Mouse (Mus musculus) hindbrain, embryonic 11.5 days (tissue): ENCODE data around the gene Samd4b. TPM values are rescaled to one million over a fixed set of nuclear protein-coding genes. Genes with fewer than 3 reads are reported as not detected.

Source experiments
- ATAC-seq: fragments of 200-750 bp; cut with Nextera tagmentation; 2 replicates; pipeline ENCODE4 v1.8.0; 2017; ENCODE audit warnings: mild to moderate bottlenecking, moderate TSS enrichment, moderate library complexity; ENCODE audit not compliant: low FRiP score
- DNase-seq: peaks from one replicate; pipeline ENCODE4 v3.0.0-alpha.2; 2015; ENCODE audit warnings: low spot score
- H3K27ac ChIP-seq: fragments of 300-500 bp; sonication (generic); 2 replicates; pipeline ENCODE4 v1.5.1; 2014; ENCODE audit warnings: mild to moderate bottlenecking, low read depth, low read length
- H3K27me3 ChIP-seq: fragments of 300-500 bp; sonication (generic); 2 replicates; pipeline ENCODE4 v1.6.1; 2014; ENCODE audit warnings: mild to moderate bottlenecking, low read length, moderate library complexity, mixed read lengths; ENCODE audit not compliant: control insufficient read depth, insufficient read depth
- H3K36me3 ChIP-seq: fragments of 300-500 bp; sonication (generic); 2 replicates; pipeline ENCODE4 v1.6.1; 2014; ENCODE audit warnings: mild to moderate bottlenecking, low read length, moderate library complexity, mixed read lengths; ENCODE audit not compliant: control insufficient read depth, insufficient read depth
- H3K4me1 ChIP-seq: fragments of 300-500 bp; sonication (generic); replicated peaks from 2 replicates; pipeline ENCODE4 v1.6.1; 2014; ENCODE audit warnings: low read length, mixed read lengths; ENCODE audit not compliant: control insufficient read depth, insufficient read depth
- H3K4me2 ChIP-seq: fragments of 300-500 bp; sonication (generic); replicated peaks from 2 replicates; pipeline ENCODE4 v1.6.1; 2014; ENCODE audit warnings: mild to moderate bottlenecking, low read depth, low read length
- H3K4me3 ChIP-seq: fragments of 300-500 bp; sonication (generic); 2 replicates; pipeline ENCODE4 v1.5.1; 2014; ENCODE audit warnings: low read depth, low read length
- H3K9ac ChIP-seq: fragments of 300-500 bp; sonication (generic); 2 replicates; pipeline ENCODE4 v1.6.1; 2014; ENCODE audit warnings: low read depth, low read length
- H3K9me3 ChIP-seq: fragments of 300-500 bp; sonication (generic); 2 replicates; pipeline ENCODE4 v1.6.1; 2016; ENCODE audit warnings: low read length; ENCODE audit not compliant: control insufficient read depth
- WGBS: fragments of 180-500 bp; shearing (Covaris S2); extraction: QIAGEN DNeasy Blood & Tissue Kit; methylation state at CpG from one replicate; pipeline ENCODE4 v1.1.7; 2014; 5-methylcytosine and 5-hydroxymethylcytosine counted together
- polyA plus RNA-seq: library from polyadenylated mRNA; unstranded; fragments of >200 nt; fragmentation: Nextera tagmentation; extraction: Ambion mirVana; gene quantifications from 2 replicates; pipeline ENCODE4 v1.2.1, GENCODE M21; 2014

Gene Samd4b
- polyA plus RNA-seq, result 25.3 and 27.4 TPM in 2 replicates

GRCm38 (mm10) chr7:28597642-28598446, at the start of gene Samd4b, which contains the start of gene Pak4:
Gene Samd4b (minus strand): TSS chr7:28598144.
Gene Pak4 (minus strand): TSS chr7:28598185.
- Histone ChIP-seq H3K36me3 (no peaks in the 10 kb centered on the region), H3K4me1 (peaks cover 12% of the 10 kb centered on the region), H3K4me2 (peak within 1 kb of the TSS; percentile 77), H3K9ac (peak within 1 kb of the TSS; percentile 74), H3K4me3 (peak within 1 kb of the TSS; percentile 72), H3K9me3 (no peaks in the 10 kb centered on the region), H3K27me3 (no peaks in the 10 kb centered on the region), H3K27ac (peak within 1 kb of the TSS; percentile 82)
- peak; percentile 94 for ATAC-seq
- DNase-seq, result peak; percentile 99
- under 1% methylated on average over 62 of the region's 66 CpGs for WGBS

- ATAC-seq, result no peak
- Histone ChIP-seq H3K4me3 (no peak overlapping the region), H3K4me1 (no peaks in the 10 kb centered on the region), H3K9me3 (no peaks in the 10 kb centered on the region), H3K27ac (no peak overlapping the region), H3K27me3 (no peaks in the 10 kb centered on the region), H3K9ac (no peak overlapping the region), H3K4me2 (no peak overlapping the region), H3K36me3 (no peaks in the 10 kb centered on the region)
- WGBS, result 58% methylated on average over 7 of the region's 7 CpGs
- DNase-seq, result no peak
Measured at GRCm38 (mm10) chr7:28647016-28647415, 49.1 kb upstream of the Samd4b start.

- no peak overlapping the region for H3K9ac ChIP-seq
- ATAC-seq, result no peak
- H3K27ac ChIP-seq, result no peak overlapping the region
- no peaks in the 10 kb centered on the region for H3K4me1 ChIP-seq
- 92% methylated on average over 2 of the region's 2 CpGs for WGBS
- H3K4me2 ChIP-seq, result no peak overlapping the region
- no peak for DNase-seq
- no peaks in the 10 kb centered on the region for H3K27me3 ChIP-seq
- no peak overlapping the region for H3K4me3 ChIP-seq
- H3K9me3 ChIP-seq, result no peaks in the 10 kb centered on the region
- H3K36me3 ChIP-seq, result no peaks in the 10 kb centered on the region
Measured at GRCm38 (mm10) chr7:28645947-28646475, 48.1 kb upstream of the Samd4b start.

- Histone ChIP-seq H3K4me1 (no peaks in the 10 kb centered on the region), H3K4me3 (no peak overlapping the region), H3K9ac (no peak overlapping the region), H3K9me3 (no peaks in the 10 kb centered on the region), H3K27me3 (no peaks in the 10 kb centered on the region), H3K27ac (no peak overlapping the region), H3K4me2 (no peak overlapping the region), H3K36me3 (no peaks in the 10 kb centered on the region)
- no peak for ATAC-seq
- WGBS, result 54% methylated on average over 6 of the region's 6 CpGs
- DNase-seq, result no peak
Measured at GRCm38 (mm10) chr7:28645366-28645765, 47.4 kb upstream of the Samd4b start.

- Histone ChIP-seq H3K27ac (no peak overlapping the region), H3K9me3 (no peaks in the 10 kb centered on the region), H3K9ac (no peak overlapping the region), H3K27me3 (no peaks in the 10 kb centered on the region), H3K36me3 (no peaks in the 10 kb centered on the region), H3K4me3 (no peak overlapping the region), H3K4me2 (no peak overlapping the region), H3K4me1 (no peaks in the 10 kb centered on the region)
- ATAC-seq (no peak), DNase-seq (no peak)
- 78% methylated on average over 8 of the region's 8 CpGs for WGBS
Measured at GRCm38 (mm10) chr7:28641546-28641945, 43.6 kb upstream of the Samd4b start.

GRCm38 (mm10) chr7:28637511-28637910, 39.6 kb upstream of the Samd4b start:
- 19% methylated on average over 8 of the region's 8 CpGs for WGBS

GRCm38 (mm10) chr7:28634128-28634527, 36.2 kb upstream of the Samd4b start:
- ATAC-seq, result no peak
- Histone ChIP-seq H3K4me2 (no peak overlapping the region), H3K36me3 (no peaks in the 10 kb centered on the region), H3K27ac (no peak overlapping the region), H3K4me3 (no peak overlapping the region), H3K27me3 (peaks cover 21% of the 10 kb centered on the region), H3K4me1 (peaks cover 3% of the 10 kb centered on the region; the same call in 1 of the 2 replicates), H3K9me3 (no peaks in the 10 kb centered on the region), H3K9ac (no peak overlapping the region)
- DNase-seq, result no peak
- WGBS, result 74% methylated on average over 4 of the region's 4 CpGs

More at GRCm38 (mm10) chr7:28637511-28637910, 39.6 kb upstream of the Samd4b start:
- H3K4me3 ChIP-seq, result no peak overlapping the region
- no peaks in the 10 kb centered on the region for H3K27me3 ChIP-seq
- H3K4me1 ChIP-seq, result no peaks in the 10 kb centered on the region
- DNase-seq (no peak), ATAC-seq (no peak)
- no peak overlapping the region for H3K9ac ChIP-seq
- H3K27ac ChIP-seq, result no peak overlapping the region
- H3K9me3 ChIP-seq, result no peaks in the 10 kb centered on the region
- no peaks in the 10 kb centered on the region for H3K36me3 ChIP-seq
- no peak overlapping the region for H3K4me2 ChIP-seq

GRCm38 (mm10) chr7:28631073-28631472, 33.1 kb upstream of the Samd4b start, which contains the start of gene Acp7:
Gene Acp7 (minus strand): TSS chr7:28631332.
- H3K9ac ChIP-seq, result no peak within 1 kb of the TSS
- DNase-seq (no peak), ATAC-seq (no peak)
- peak within 1 kb of the TSS; percentile 18 for H3K4me3 ChIP-seq
- H3K27me3 ChIP-seq, result peaks cover 23% of the 10 kb centered on the region
- H3K36me3 ChIP-seq, result no peaks in the 10 kb centered on the region
- H3K4me2 ChIP-seq, result peak within 1 kb of the TSS; percentile 36
- H3K4me1 ChIP-seq, result peaks cover 3% of the 10 kb centered on the region; the same call in 1 of the 2 replicates
- no peak within 1 kb of the TSS for H3K27ac ChIP-seq
- 26% methylated on average over 10 of the region's 10 CpGs for WGBS
- no peaks in the 10 kb centered on the region for H3K9me3 ChIP-seq
